Mouse (Mus musculus): ENCODE measurements around the gene Mylk.

GRCm38 (mm10) chr16:34981009-34981408 is 236.0 kb downstream of the Mylk start:
- no peak for TF ChIP-seq CTCF (IDR thresholded peaks at IDR 0.05; ENCODE audit: extremely low read depth, insufficient read depth, low read length)
- TF ChIP-seq POLR2A (IDR thresholded peaks at IDR 0.05; ENCODE audit: extremely low read depth, insufficient read depth, low read length), result no peak

All from cortical plate, adult 2 months (tissue).